Mouse (Mus musculus): ENCODE data around the gene Mylk4. TPM values are rescaled to one million over a fixed set of nuclear protein-coding genes. Genes with fewer than 3 reads are reported as not detected.

Gene Mylk4
- total RNA-seq (2021): under 1 TPM; 0.07 to 0.16 TPM
- long read RNA-seq, experiment 1: 0 reads
- long read RNA-seq, experiment 2, partial matches to known transcripts: 0 of 1 reads
- long read RNA-seq, experiment 2, other reads (novel, unspliced or antisense): 1 of 1 reads

GRCm38 (mm10) chr13:32783816-32784215 is at the start of gene Mylk4:
Gene Mylk4, minus strand, starts transcription at chr13:32783954.
- no peak within 1 kb of the TSS for H3K27ac ChIP-seq
- no peak for DNase-seq (ENCODE audit: extremely low spot score in 1 of 2, low spot score in 2 of 2)
- intact Hi-C loops (cut with DNase I): no loop called here
- H3K4me3 ChIP-seq: no peak within 1 kb of the TSS
- no peak for TF ChIP-seq CTCF (IDR thresholded peaks at IDR 0.05)

- Histone ChIP-seq H3K27ac (peak overlapping the region; percentile 78), H3K4me3 (no peak overlapping the region)
- intact Hi-C loops (cut with DNase I): no loop called here
- no peak for TF ChIP-seq CTCF (IDR thresholded peaks at IDR 0.05)
- no peak for DNase-seq (ENCODE audit: extremely low spot score in 1 of 2, low spot score in 2 of 2)
These were observed 49.5 kb upstream of the Mylk4 start for GRCm38 (mm10) chr13:32833237-32833636.

- TF ChIP-seq CTCF (IDR thresholded peaks at IDR 0.05): no peak
- peak overlapping the region; percentile 78 for H3K27ac ChIP-seq
- intact Hi-C loops (cut with DNase I): no loop called here
- no peak overlapping the region for H3K4me3 ChIP-seq
- no peak for DNase-seq (ENCODE audit: extremely low spot score in 1 of 2, low spot score in 2 of 2)
These were observed 49.0 kb upstream of the Mylk4 start for GRCm38 (mm10) chr13:32832776-32833175.

- Histone ChIP-seq H3K27ac (peak overlapping the region; percentile 78), H3K4me3 (no peak overlapping the region)
- no peak for TF ChIP-seq CTCF (IDR thresholded peaks at IDR 0.05)
- DNase-seq (ENCODE audit: extremely low spot score in 1 of 2, low spot score in 2 of 2): no peak
- intact Hi-C loops (cut with DNase I): no loop called here
These were observed 47.9 kb upstream of the Mylk4 start for GRCm38 (mm10) chr13:32831505-32832273.

- intact Hi-C loops (cut with DNase I): no loop called here
- no peak overlapping the region for H3K4me3 ChIP-seq
- TF ChIP-seq CTCF (IDR thresholded peaks at IDR 0.05): no peak
- DNase-seq (ENCODE audit: extremely low spot score in 1 of 2, low spot score in 2 of 2): no peak
- H3K27ac ChIP-seq: no peak overlapping the region
These were observed 45.1 kb upstream of the Mylk4 start for GRCm38 (mm10) chr13:32828886-32829285.

- peak; percentile 39 to 43 for DNase-seq (ENCODE audit: extremely low spot score in 1 of 2, low spot score in 2 of 2)
- peak; percentile 74 for TF ChIP-seq CTCF (IDR thresholded peaks at IDR 0.05)
- Histone ChIP-seq H3K27ac (no peak overlapping the region), H3K4me3 (no peak overlapping the region)
- intact Hi-C loops (cut with DNase I): no loop called here
These were observed 44.2 kb upstream of the Mylk4 start for GRCm38 (mm10) chr13:32827951-32828350.

- TF ChIP-seq CTCF (IDR thresholded peaks at IDR 0.05): peak; percentile 24
- Histone ChIP-seq H3K27ac (no peak overlapping the region), H3K4me3 (no peak overlapping the region)
- intact Hi-C loops (cut with DNase I): no loop called here
- DNase-seq (ENCODE audit: extremely low spot score in 1 of 2, low spot score in 2 of 2): no peak
These were observed 43.5 kb upstream of the Mylk4 start for GRCm38 (mm10) chr13:32827111-32827822.

- DNase-seq (ENCODE audit: extremely low spot score in 1 of 2, low spot score in 2 of 2): no peak
- intact Hi-C loops (cut with DNase I): no loop called here
- H3K4me3 ChIP-seq: no peak overlapping the region
- no peak overlapping the region for H3K27ac ChIP-seq
- no peak for TF ChIP-seq CTCF (IDR thresholded peaks at IDR 0.05)
These were observed 41.8 kb upstream of the Mylk4 start for GRCm38 (mm10) chr13:32825546-32825945.

- H3K27ac ChIP-seq: no peak overlapping the region
- intact Hi-C loops (cut with DNase I): no loop called here
- H3K4me3 ChIP-seq: no peak overlapping the region
- DNase-seq (ENCODE audit: extremely low spot score in 1 of 2, low spot score in 2 of 2): no peak
- no peak for TF ChIP-seq CTCF (IDR thresholded peaks at IDR 0.05)
These were observed 40.9 kb upstream of the Mylk4 start for GRCm38 (mm10) chr13:32824377-32825330.

- H3K27ac ChIP-seq: no peak overlapping the region
- intact Hi-C loops (cut with DNase I): no loop called here
- no peak for TF ChIP-seq CTCF (IDR thresholded peaks at IDR 0.05)
- H3K4me3 ChIP-seq: no peak overlapping the region
- DNase-seq (ENCODE audit: extremely low spot score in 1 of 2, low spot score in 2 of 2): no peak
These were observed 39.4 kb upstream of the Mylk4 start for GRCm38 (mm10) chr13:32823126-32823525.

GRCm38 (mm10) chr13:32821671-32822070 is 37.9 kb upstream of the Mylk4 start:
- no peak for TF ChIP-seq CTCF (IDR thresholded peaks at IDR 0.05)
- Histone ChIP-seq H3K4me3 (no peak overlapping the region), H3K27ac (no peak overlapping the region)
- intact Hi-C loops (cut with DNase I): no loop called here
- no peak for DNase-seq (ENCODE audit: extremely low spot score in 1 of 2, low spot score in 2 of 2)
